Mouse (Mus musculus): ENCODE data around the gene Fam241a.

DNA sequence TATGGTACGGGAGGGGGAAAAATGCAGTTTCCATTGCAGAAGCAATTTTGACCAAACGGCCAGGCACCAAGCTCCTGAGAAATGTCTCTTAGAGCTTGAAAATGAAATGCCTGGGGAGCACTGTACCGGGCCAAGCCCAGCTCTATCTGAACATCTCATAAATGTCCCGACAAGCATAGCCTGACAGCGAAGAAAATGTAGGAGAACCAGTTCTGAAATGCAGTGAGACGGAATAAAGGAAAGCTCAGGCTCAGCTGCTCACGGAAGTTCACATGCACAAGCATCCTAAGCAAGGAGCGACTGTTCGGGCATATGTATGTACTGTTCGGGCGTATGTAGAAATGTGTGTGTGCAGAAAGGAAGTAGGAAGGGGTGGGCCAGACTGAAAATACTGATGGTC is 34.8 kb downstream of the Fam241a start:
- TF ChIP-seq POLR2A (IDR thresholded peaks at IDR 0.05; ENCODE audit: control insufficient read depth, low read depth, low read length) (no peak), CTCF (IDR thresholded peaks at IDR 0.05; ENCODE audit: control insufficient read depth, insufficient read depth, insufficient replicate concordance, low read depth, low read length) (no peak)

All from testis, adult 2 months (tissue).